Mouse (Mus musculus): Measurements from ENCODE around the gene Hnrnpdl.

Hnrnpdl gene

GRCm38 (mm10) chr5:100006324-100007039, 33.0 kb downstream of the Hnrnpdl start:
- no peak for DNase-seq (ENCODE audit: extremely low read depth, low read depth, low spot score)

- DNase-seq (ENCODE audit: extremely low read depth, low read depth, low spot score), result no peak
These were observed 33.6 kb downstream of the Hnrnpdl start for GRCm38 (mm10) chr5:100005896-100006295.

GRCm38 (mm10) chr5:100005431-100005830, 34.0 kb downstream of the Hnrnpdl start:
- DNase-seq (ENCODE audit: extremely low read depth, low read depth, low spot score), result no peak

GRCm38 (mm10) chr5:100003895-100004294, 35.6 kb downstream of the Hnrnpdl start:
- no peak for DNase-seq (ENCODE audit: extremely low read depth, low read depth, low spot score)

- no peak for DNase-seq (ENCODE audit: extremely low read depth, low read depth, low spot score)
These were observed 39.0 kb downstream of the Hnrnpdl start for GRCm38 (mm10) chr5:100000500-100000899.

- DNase-seq (ENCODE audit: extremely low read depth, low read depth, low spot score), result no peak
These were observed 39.4 kb downstream of the Hnrnpdl start for GRCm38 (mm10) chr5:100000048-100000447.

GRCm38 (mm10) chr5:99994680-99995079, 44.8 kb downstream of the Hnrnpdl start:
- no peak for DNase-seq (ENCODE audit: extremely low read depth, low read depth, low spot score)

- no peak for DNase-seq (ENCODE audit: extremely low read depth, low read depth, low spot score)
These were observed 45.3 kb downstream of the Hnrnpdl start for GRCm38 (mm10) chr5:99994166-99994565.

Data from fat pad, adult 2 months (tissue).